Mouse (Mus musculus): ENCODE data around the gene Abca1.

Gene Abca1

DNA sequence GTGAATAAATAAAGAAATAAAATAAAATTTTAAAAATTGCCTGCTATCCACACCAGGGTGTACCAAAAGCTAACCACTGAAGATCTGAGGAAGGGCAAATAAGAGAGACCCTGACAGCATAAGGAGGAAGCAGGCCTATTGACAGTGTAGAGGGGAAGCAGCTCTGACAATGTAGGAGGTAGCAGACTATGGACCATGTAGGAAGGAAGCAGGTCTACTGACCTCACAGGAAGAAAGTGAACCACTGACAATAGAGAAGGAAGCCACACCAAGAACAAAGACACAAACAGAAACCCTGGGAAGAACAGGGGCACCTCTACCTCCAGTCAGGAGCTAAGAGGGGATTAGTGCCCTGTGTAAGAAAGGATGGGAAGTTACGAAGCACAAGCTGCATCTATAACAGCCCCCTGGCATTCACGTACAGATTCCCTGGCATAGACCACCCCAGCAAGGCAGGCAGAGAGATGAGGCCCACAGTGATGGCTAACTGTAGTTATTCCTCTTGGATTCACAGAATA lies 80.8 kb downstream of the Abca1 start:
- DNase-seq, result no peak

- no peak for DNase-seq
Observed at GRCm38 (mm10) chr4:53076788-53077350, 82.8 kb downstream of the Abca1 start.

DNA sequence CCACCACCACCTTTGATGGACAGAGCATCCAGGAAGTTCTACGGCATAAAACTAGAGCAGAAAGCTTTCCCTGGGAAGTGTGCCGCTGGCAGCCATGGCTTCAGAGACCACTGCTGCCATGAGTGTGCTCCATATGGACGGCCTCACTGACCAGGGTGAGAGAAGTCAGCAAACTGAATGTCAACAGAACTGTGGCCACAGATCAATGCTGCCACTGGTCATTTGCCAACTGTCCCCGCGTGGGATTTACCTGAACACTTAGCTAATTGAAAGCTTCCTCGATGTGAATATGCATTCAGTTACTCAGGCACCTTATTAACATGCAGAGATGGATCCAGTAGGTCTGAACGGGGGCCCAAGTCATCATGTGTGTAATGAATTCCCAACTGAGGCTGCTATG lies 86.7 kb downstream of the Abca1 start:
- no peak for DNase-seq

DNA sequence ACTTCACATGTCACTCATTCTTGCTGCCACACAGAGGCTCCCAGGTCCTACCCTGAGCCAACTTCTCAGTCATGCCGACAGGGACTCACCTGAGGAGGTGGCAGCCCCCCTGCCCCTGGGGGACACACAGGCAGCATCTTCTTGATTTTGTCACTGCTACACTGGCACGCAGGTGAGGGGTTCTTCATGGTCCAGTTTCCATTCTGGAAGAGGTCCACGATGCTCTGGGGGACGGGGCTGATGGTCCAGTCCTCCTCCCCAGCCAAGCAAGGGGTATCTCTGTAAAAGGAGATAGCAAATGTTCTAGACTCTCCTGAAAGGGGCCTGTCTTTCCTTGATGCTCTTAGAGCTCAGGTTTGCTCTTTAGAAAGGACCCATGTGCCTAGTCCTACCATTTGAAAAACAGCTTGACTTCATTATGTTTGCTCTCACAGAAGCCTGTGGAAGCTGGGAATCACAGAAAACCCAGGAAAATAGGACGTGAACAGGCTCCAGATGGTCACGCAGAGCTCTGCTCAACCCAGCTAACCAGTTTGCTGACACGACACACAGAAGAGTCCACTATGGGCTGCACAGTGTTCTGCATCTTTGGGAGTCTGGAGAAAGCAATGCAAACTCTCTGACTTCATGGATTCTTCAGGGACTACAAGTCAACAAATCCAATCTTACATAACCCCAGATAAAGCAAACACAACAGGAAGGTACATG lies 97.2 kb downstream of the Abca1 start:
- DNase-seq, result no peak

GRCm38 (mm10) chr4:53046238-53047022 lies 113.3 kb downstream of the Abca1 start:
- DNase-seq, result no peak

- no peak for DNase-seq
Observed at GRCm38 (mm10) chr4:53045807-53046206, 113.9 kb downstream of the Abca1 start.

DNA sequence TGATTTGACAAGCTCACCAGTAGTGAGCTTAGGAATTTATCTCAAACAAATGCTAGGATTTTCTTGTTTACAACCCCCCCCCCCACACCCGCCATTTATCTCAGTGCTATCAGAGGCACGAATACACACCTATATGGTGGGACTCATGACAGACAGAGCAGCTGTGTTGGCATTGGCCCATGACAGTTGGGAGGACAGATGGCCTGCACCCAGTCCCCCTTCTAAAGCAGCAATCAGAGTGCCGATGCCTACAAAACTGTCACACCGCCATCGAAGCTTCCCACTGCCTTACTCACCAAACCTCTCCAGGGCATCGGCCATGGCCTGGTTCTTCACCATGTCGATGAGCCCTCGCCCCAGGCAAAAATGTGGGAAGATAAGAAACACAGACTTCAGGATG lies 115.9 kb downstream of the Abca1 start:
- DNase-seq, result no peak

DNA sequence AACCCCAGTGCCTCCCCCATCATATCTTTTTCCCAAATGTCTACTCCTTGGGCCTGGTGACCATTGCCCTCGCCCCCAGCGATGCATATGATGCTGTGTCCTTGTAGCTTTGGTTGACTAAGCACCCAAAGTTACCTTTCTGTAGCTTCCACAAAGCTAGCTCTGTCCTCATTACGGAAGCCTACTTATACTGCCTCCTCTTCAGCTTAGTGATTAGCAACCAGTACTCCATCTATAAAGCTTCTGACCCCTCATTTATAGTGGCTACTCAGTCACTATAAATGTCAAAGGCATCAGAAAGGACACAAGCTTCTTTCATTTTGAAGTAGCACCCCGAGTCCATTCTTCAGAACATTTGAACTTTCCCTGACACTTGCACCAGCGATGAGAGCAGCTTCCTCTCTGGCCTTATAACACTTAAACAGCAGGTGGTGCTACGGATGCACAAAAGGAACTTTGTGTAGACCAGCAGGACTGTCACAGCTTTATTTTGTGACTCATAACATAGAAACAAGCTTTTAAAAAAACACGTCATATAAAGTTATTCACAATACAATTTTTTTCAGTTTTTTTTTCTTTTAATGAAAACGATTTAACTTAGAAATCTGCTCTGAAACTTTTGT lies 129.3 kb downstream of the Abca1 start:
- DNase-seq, result no peak

DNA sequence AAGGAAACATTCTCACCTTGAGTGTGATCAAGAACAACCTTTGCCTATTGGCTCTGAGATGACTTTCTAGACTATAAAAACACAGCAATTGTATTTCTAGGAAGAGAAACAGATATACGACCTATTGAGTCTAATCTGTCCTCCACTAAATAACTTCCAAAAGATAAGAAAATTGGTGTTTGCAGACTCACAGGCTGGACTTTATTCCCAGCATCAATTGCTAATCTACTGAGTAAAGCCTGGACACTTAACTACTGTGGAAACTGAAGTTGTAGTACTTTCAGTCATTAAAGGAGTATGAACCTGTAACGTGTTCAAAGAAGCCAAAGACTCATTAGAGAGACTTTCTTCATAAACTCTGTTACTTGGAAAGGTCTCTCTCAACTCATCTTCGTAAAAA lies 131.9 kb downstream of the Abca1 start:
- no peak for DNase-seq

- no peak for DNase-seq
Observed at GRCm38 (mm10) chr4:53024397-53024796, 135.3 kb downstream of the Abca1 start.

GRCm38 (mm10) chr4:53023189-53023925 lies 136.3 kb downstream of the Abca1 start:
- no peak for DNase-seq

DNA sequence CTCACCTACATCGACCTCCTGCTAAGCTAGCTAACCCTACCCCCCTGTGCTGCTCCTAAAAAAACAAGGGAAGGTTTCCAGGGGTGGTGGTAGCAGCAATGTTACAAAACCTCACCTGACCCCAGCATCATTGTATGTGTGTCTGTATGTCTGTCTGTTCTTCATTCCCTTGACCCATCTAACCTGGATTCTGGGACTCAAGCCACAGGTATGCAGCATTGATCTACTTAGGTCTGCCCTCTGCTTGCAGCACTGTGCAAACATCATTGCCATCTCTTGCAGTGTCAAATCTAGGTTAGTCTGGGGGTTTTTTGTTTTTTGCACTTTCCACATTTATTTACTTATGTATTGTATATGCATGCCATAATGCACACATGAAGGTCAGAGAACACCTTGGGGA lies 141.3 kb downstream of the Abca1 start:
- DNase-seq, result no peak

DNA sequence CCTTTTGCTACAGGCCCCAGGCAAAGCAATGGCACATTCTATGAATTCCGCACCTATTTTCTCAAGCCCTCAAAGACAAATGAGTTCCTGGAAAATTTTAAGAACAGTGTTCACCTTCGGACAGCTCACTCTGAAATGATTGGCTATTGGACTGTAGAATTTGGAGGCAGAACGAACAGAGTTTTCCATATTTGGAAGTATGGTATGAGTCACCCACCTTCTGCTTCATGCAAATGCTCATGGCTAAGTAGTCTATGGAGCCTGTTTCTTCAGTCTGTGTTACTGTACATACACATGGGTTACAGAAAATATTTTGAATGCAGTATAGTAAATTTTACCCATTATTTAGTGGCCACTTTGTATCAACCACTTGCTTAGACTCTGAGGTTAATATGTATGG lies 144.7 kb downstream of the Abca1 start:
- no peak for DNase-seq

DNA sequence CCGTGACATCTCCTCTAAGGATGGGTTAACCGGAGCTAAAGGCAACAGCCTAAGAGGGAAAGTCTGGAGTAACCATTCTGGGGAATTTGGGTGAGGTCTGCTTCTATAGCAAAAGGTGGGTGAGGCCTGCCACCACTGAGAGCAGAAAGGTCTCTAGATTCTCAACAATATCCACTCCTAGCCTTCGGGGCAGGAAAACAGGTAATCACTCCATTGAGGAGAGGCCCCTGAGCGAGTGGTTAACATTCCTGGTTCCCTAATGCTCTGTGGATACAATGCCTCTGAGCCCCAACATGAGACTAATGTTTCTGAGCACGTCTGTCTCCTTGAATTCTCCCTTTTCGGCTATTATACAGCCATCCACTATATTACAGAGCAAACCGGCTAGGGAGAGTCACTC lies 145.3 kb downstream of the Abca1 start:
- DNase-seq, result no peak

GRCm38 (mm10) chr4:53011732-53012361 lies 147.8 kb downstream of the Abca1 start, which contains the start of gene Nipsnap3b:
Gene Nipsnap3b, plus strand, starts transcription at chr4:53011880.
- peak; percentile 96 for DNase-seq

DNA sequence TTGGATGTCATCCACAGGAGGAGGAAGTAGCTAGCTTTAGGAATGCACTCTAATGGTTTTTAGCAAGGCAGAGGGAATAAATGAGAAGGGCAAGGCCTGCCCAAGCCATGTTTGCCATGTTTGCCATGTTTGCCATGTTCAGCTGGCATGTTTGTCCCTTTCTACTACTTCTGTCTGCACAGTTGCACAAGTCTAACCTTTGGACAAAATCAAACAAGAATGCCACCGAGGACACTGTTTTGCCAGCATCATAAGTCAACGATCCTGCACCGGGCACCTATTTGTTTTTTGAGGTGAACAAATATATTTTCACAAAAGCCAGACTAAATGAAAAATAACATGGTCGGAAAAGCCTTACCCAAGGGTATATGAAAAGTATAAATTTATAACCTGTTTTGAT lies 149.8 kb downstream of the Abca1 start:
- no peak for DNase-seq

GRCm38 (mm10) chr4:53009183-53009582 lies 150.5 kb downstream of the Abca1 start:
- DNase-seq, result no peak

DNA sequence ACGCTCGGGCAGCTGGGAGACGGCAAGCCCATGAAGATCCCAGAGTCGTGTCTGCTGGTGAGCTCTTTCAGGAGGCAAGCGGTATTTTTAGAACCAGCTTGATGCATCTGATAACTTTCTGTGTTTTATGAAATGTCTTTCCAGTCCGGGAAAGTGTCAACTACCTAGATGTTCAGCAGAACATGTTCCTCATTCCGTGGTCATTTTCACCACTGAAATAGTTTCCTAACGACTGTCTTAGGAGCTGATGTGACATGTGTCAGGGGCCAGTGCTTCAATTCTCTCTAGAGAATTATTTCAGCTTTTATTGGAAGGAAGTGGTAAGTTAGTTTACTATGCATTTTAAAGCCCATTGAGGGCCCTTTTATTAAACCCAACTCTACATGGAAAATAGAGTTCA lies 159.5 kb downstream of the Abca1 start:
- no peak for DNase-seq

GRCm38 (mm10) chr4:52999449-52999848 lies 160.2 kb downstream of the Abca1 start:
- DNase-seq, result no peak

- no peak for DNase-seq
Observed at GRCm38 (mm10) chr4:52989248-52989647, 170.4 kb downstream of the Abca1 start, which contains the start of gene Nipsnap3a. Gene Nipsnap3a, plus strand, starts transcription at chr4:52989272.

DNA sequence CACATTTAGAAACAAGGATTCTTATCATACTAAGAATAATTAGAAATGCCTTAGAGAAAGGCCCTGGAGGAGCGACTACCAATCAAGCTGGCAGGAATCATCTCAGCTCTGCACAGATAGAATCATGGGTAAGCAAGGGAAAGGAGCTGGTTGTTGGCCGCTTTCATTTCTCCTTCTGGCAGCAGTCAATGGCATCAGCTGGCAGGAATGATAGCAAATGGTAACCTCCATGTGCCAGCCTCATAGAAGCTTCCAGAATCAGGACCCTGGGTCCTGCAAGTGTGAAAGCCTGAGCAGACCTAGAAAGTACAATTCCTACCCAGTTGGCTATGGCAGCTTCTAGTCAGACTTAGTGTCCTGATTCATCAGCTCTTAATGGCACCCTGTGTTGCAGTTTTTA lies 173.4 kb downstream of the Abca1 start:
- DNase-seq, result no peak

GRCm38 (mm10) chr4:52985216-52985615 lies 174.5 kb downstream of the Abca1 start:
- no peak for DNase-seq
